Mouse (Mus musculus) brain, embryonic 14.5 days (tissue): Measurements from ENCODE around the gene Myocd.

ENCODE experiments used
- CTCF ChIP-seq: fragments of 200-500 bp; IDR thresholded peaks from 2 replicates; pipeline ENCODE4 v1.5.1; 2012; ENCODE audit warnings: inconsistent platforms, mild to moderate bottlenecking, moderate library complexity, borderline replicate concordance; ENCODE audit not compliant: insufficient read depth, insufficient read length; ENCODE audit errors: extremely low read depth
- POLR2A ChIP-seq: fragments of 200-500 bp; IDR thresholded peaks from 2 replicates; pipeline ENCODE4 v1.6.1; 2012; ENCODE audit warnings: mild to moderate bottlenecking, inconsistent platforms, borderline replicate concordance; ENCODE audit not compliant: poor library complexity, insufficient read depth, insufficient read length, severe bottlenecking; ENCODE audit errors: extremely low read depth

GRCm38 (mm10) chr11:65153006-65153405 lies 116.8 kb downstream of the Myocd start:
- TF ChIP-seq POLR2A (no peak), CTCF (no peak)
